Mouse (Mus musculus): ENCODE results near the gene Ldhd.

Gene Ldhd

GRCm38 (mm10) chr8:111630105-111630521, at the start of gene Ldhd:
Gene Ldhd, minus strand, starts transcription at chr8:111630374.
- DNase-seq = peak; percentile 82

GRCm38 (mm10) chr8:111678848-111679247, 48.7 kb upstream of the Ldhd start:
- DNase-seq = no peak

GRCm38 (mm10) chr8:111678111-111678510, 47.9 kb upstream of the Ldhd start:
- DNase-seq = peak; percentile 58

- no peak for DNase-seq
These were observed 46.1 kb upstream of the Ldhd start for GRCm38 (mm10) chr8:111676237-111676636.

- DNase-seq = no peak
These were observed 36.6 kb upstream of the Ldhd start for GRCm38 (mm10) chr8:111666751-111667150.

GRCm38 (mm10) chr8:111662473-111662872, 32.3 kb upstream of the Ldhd start:
- peak; percentile 79 for DNase-seq

GRCm38 (mm10) chr8:111658819-111659423, 28.7 kb upstream of the Ldhd start:
- no peak for DNase-seq

- DNase-seq = no peak
These were observed 27.2 kb upstream of the Ldhd start for GRCm38 (mm10) chr8:111657312-111657854.

- DNase-seq = no peak
These were observed 23.4 kb upstream of the Ldhd start for GRCm38 (mm10) chr8:111653524-111653923.

- DNase-seq = no peak
These were observed 20.5 kb upstream of the Ldhd start for GRCm38 (mm10) chr8:111650651-111651050.

GRCm38 (mm10) chr8:111648834-111649233, 18.7 kb upstream of the Ldhd start:
- no peak for DNase-seq

- DNase-seq = no peak
These were observed 15.5 kb upstream of the Ldhd start for GRCm38 (mm10) chr8:111645715-111646114.

- peak; percentile 54 for DNase-seq
These were observed 14.3 kb upstream of the Ldhd start for GRCm38 (mm10) chr8:111644286-111645051.

- peak; percentile 92 for DNase-seq
These were observed 13.3 kb upstream of the Ldhd start, which contains the start of gene Zfp1 for GRCm38 (mm10) chr8:111643264-111644141. Gene Zfp1, plus strand, starts transcription at chr8:111643401.

- DNase-seq = no peak
These were observed 12.7 kb upstream of the Ldhd start for GRCm38 (mm10) chr8:111642939-111643263.

- DNase-seq = no peak
These were observed 12.3 kb upstream of the Ldhd start for GRCm38 (mm10) chr8:111642496-111642895.

GRCm38 (mm10) chr8:111641064-111641463, 10.9 kb upstream of the Ldhd start:
- DNase-seq = no peak

- DNase-seq = no peak
These were observed 7.9 kb upstream of the Ldhd start for GRCm38 (mm10) chr8:111638086-111638485.

GRCm38 (mm10) chr8:111632976-111633375, 2.8 kb upstream of the Ldhd start:
- DNase-seq = no peak

- DNase-seq = no peak
These were observed 1.4 kb upstream of the Ldhd start for GRCm38 (mm10) chr8:111631589-111631988.

GRCm38 (mm10) chr8:111628894-111629501, 1.2 kb downstream of the Ldhd start:
- DNase-seq = no peak

- DNase-seq = no peak
These were observed 1.8 kb downstream of the Ldhd start for GRCm38 (mm10) chr8:111628401-111628800.

- DNase-seq = peak; percentile 57
These were observed 2.3 kb downstream of the Ldhd start for GRCm38 (mm10) chr8:111627923-111628322.
